Mouse (Mus musculus) G1E (cell line): ENCODE measurements at regions not wholly inside any gene's neighbourhood (a gene's known extent, or its start where the extent isn't known, plus 50 kb on each side); places are given as distances from the start of the nearest gene placed in this dataset.

ENCODE experiments used
- ATAC-seq: 2 replicates; pipeline ENCODE4 v1.8.0; 2016; ENCODE audit warnings: mild to moderate bottlenecking; ENCODE audit not compliant: insufficient number of reproducible peaks, poor library complexity, low FRiP score, severe bottlenecking; ENCODE audit errors: extremely low read depth
- DNase-seq: peaks from one replicate; pipeline ENCODE4 v3.0.0; 2012; ENCODE audit warnings: low spot score
- H3K27me3 ChIP-seq: 2 replicates; pipeline ENCODE4 v1.6.1; 2012; ENCODE audit warnings: mild to moderate bottlenecking, low read length, inconsistent platforms; ENCODE audit not compliant: insufficient read depth
- H3K36me3 ChIP-seq: replicated peaks from 2 replicates; pipeline ENCODE3; 2012; ENCODE audit warnings: mild to moderate bottlenecking, inconsistent platforms
- H3K4me1 ChIP-seq: 2 replicates; pipeline ENCODE4 v1.6.1; 2012; ENCODE audit warnings: low read depth, low read length, inconsistent platforms, mixed read lengths; ENCODE audit not compliant: insufficient read depth
- H3K4me3 ChIP-seq: 2 replicates; pipeline ENCODE4 v1.5.1; 2012; ENCODE audit warnings: low read depth, mild to moderate bottlenecking, inconsistent platforms, low read length, moderate library complexity, mixed read lengths
- H3K9me3 ChIP-seq: replicated peaks from 2 replicates; pipeline ENCODE4 v1.6.1; 2012; ENCODE audit warnings: inconsistent platforms
- CTCF ChIP-seq: IDR thresholded peaks from 2 replicates; pipeline ENCODE4 v1.5.1; 2012; ENCODE audit warnings: low read depth, low read length, inconsistent platforms, mixed read lengths
- GATA1 ChIP-seq: IDR thresholded peaks from 2 replicates; pipeline ENCODE4 v1.6.1; 2012; ENCODE audit warnings: borderline replicate concordance, low read length, inconsistent platforms, mixed read lengths
- GATA2 ChIP-seq: IDR thresholded peaks from 2 replicates; pipeline ENCODE4 v1.6.1; 2012; ENCODE audit warnings: low read depth, low read length, inconsistent platforms, borderline replicate concordance
- POLR2AphosphoS5 ChIP-seq: IDR thresholded peaks from 2 replicates; pipeline ENCODE4 v1.6.1; 2012; ENCODE audit warnings: low read depth, low read length, inconsistent platforms; ENCODE audit not compliant: insufficient replicate concordance
- TAL1 ChIP-seq: conservative IDR thresholded peaks from 2 replicates; pipeline ENCODE4 v1.6.1; 2012; ENCODE audit warnings: low read depth, low read length, inconsistent platforms, mixed read lengths

GRCm38 (mm10) chr19:60051151-60051550 lies 107.7 kb upstream of the Rab11fip2 start:
- H3K27me3 ChIP-seq: peaks cover 6% of the 10 kb centered on the region; the same call in 1 of the 2 replicates
- H3K4me3 ChIP-seq: no peak overlapping the region
- DNase-seq (no peak), ATAC-seq (no peak)
- TF ChIP-seq TAL1 (no peak), CTCF (no peak), GATA2 (no peak), GATA1 (no peak), POLR2AphosphoS5 (no peak)
- no peaks in the 10 kb centered on the region for H3K36me3 ChIP-seq
- H3K4me1 ChIP-seq: no peaks in the 10 kb centered on the region
- H3K9me3 ChIP-seq: no peaks in the 10 kb centered on the region

- Histone ChIP-seq H3K27me3 (no peaks in the 10 kb centered on the region; the same call in 1 of the 2 replicates), H3K4me1 (no peaks in the 10 kb centered on the region), H3K9me3 (no peaks in the 10 kb centered on the region), H3K4me3 (no peak overlapping the region), H3K36me3 (no peaks in the 10 kb centered on the region)
- ATAC-seq: no peak
- no peak for DNase-seq
- TF ChIP-seq POLR2AphosphoS5: no peak
- no peak for TF ChIP-seq CTCF
- TF ChIP-seq GATA2: no peak
- no peak for TF ChIP-seq GATA1
- TF ChIP-seq TAL1: no peak
Measured at GRCm38 (mm10) chr19:60040721-60041120, 97.3 kb upstream of the Rab11fip2 start.

- no peaks in the 10 kb centered on the region for H3K36me3 ChIP-seq
- TF ChIP-seq CTCF: no peak
- no peak for TF ChIP-seq POLR2AphosphoS5
- no peak for TF ChIP-seq GATA2
- TF ChIP-seq TAL1: no peak
- TF ChIP-seq GATA1: no peak
Measured at GRCm38 (mm10) chr19:60032667-60033066, 89.2 kb upstream of the Rab11fip2 start.

GRCm38 (mm10) chr19:60030212-60030788 lies 86.8 kb upstream of the Rab11fip2 start:
- Histone ChIP-seq H3K36me3 (no peaks in the 10 kb centered on the region), H3K9me3 (no peaks in the 10 kb centered on the region), H3K4me3 (no peak overlapping the region), H3K4me1 (no peaks in the 10 kb centered on the region), H3K27me3 (no peaks in the 10 kb centered on the region)
- no peak for ATAC-seq
- no peak for TF ChIP-seq CTCF
- no peak for TF ChIP-seq GATA1
- TF ChIP-seq POLR2AphosphoS5: no peak
- no peak for TF ChIP-seq TAL1
- no peak for TF ChIP-seq GATA2
- DNase-seq: no peak

More at GRCm38 (mm10) chr19:60032667-60033066, 89.2 kb upstream of the Rab11fip2 start:
- H3K4me3 ChIP-seq: no peak overlapping the region
- H3K4me1 ChIP-seq: no peaks in the 10 kb centered on the region
- no peak for DNase-seq
- H3K9me3 ChIP-seq: no peaks in the 10 kb centered on the region
- no peak for ATAC-seq
- no peaks in the 10 kb centered on the region for H3K27me3 ChIP-seq

- no peaks in the 10 kb centered on the region for H3K9me3 ChIP-seq
- no peak for DNase-seq
- no peaks in the 10 kb centered on the region for H3K27me3 ChIP-seq
- H3K36me3 ChIP-seq: no peaks in the 10 kb centered on the region
- ATAC-seq: no peak
- no peak for TF ChIP-seq CTCF
- TF ChIP-seq GATA2: no peak
- TF ChIP-seq GATA1: no peak
- no peak for TF ChIP-seq POLR2AphosphoS5
- TF ChIP-seq TAL1: no peak
- no peaks in the 10 kb centered on the region for H3K4me1 ChIP-seq
- no peak overlapping the region for H3K4me3 ChIP-seq
Measured at GRCm38 (mm10) chr19:60029720-60030119, 86.3 kb upstream of the Rab11fip2 start.

GRCm38 (mm10) chr19:60015614-60016300 lies 72.3 kb upstream of the Rab11fip2 start:
- Histone ChIP-seq H3K4me3 (no peak overlapping the region), H3K9me3 (no peaks in the 10 kb centered on the region), H3K27me3 (no peaks in the 10 kb centered on the region), H3K36me3 (no peaks in the 10 kb centered on the region), H3K4me1 (no peaks in the 10 kb centered on the region)
- ATAC-seq: no peak
- no peak for DNase-seq
- no peak for TF ChIP-seq GATA2
- TF ChIP-seq GATA1: no peak
- TF ChIP-seq CTCF: no peak
- no peak for TF ChIP-seq POLR2AphosphoS5
- TF ChIP-seq TAL1: no peak
